Mouse (Mus musculus) midbrain, embryonic 11.5 days (tissue): ENCODE measurements around the gene Rcn2. TPM values are rescaled to one million over a fixed set of nuclear protein-coding genes. Genes with fewer than 3 reads are reported as not detected.

Experiments
- ATAC-seq: fragments of 200-750 bp; cut with Nextera tagmentation; 2 replicates; pipeline ENCODE4 v1.8.0; 2017; ENCODE audit warnings: moderate TSS enrichment, moderate library complexity; ENCODE audit not compliant: low FRiP score
- DNase-seq: peaks from one replicate; pipeline ENCODE4 v3.0.0; 2015; ENCODE audit warnings: low spot score; ENCODE audit errors: missing footprints
- H3K27ac ChIP-seq: fragments of 300-500 bp; sonication (generic); 2 replicates; pipeline ENCODE4 v1.5.1; 2014; ENCODE audit warnings: low read depth, low read length
- H3K27me3 ChIP-seq: fragments of 300-500 bp; sonication (generic); 2 replicates; pipeline ENCODE4 v1.6.1; 2014; ENCODE audit warnings: mild to moderate bottlenecking, low read length, moderate library complexity, mixed read lengths; ENCODE audit not compliant: control insufficient read depth, insufficient read depth
- H3K36me3 ChIP-seq: fragments of 300-500 bp; sonication (generic); 2 replicates; pipeline ENCODE4 v1.6.1; 2014; ENCODE audit warnings: mild to moderate bottlenecking, low read length, moderate library complexity, mixed read lengths; ENCODE audit not compliant: control insufficient read depth, insufficient read depth
- H3K4me1 ChIP-seq: fragments of 300-500 bp; sonication (generic); 2 replicates; pipeline ENCODE4 v1.6.1; 2014; ENCODE audit warnings: low read length; ENCODE audit not compliant: control insufficient read depth, insufficient read depth
- H3K4me2 ChIP-seq: fragments of 300-500 bp; sonication (generic); 2 replicates; pipeline ENCODE4 v1.6.1; 2014; ENCODE audit warnings: mild to moderate bottlenecking, moderate library complexity
- H3K4me3 ChIP-seq: fragments of 300-500 bp; sonication (generic); 2 replicates; pipeline ENCODE4 v1.5.1; 2014; ENCODE audit warnings: low read depth, low read length
- H3K9ac ChIP-seq: fragments of 300-500 bp; sonication (generic); 2 replicates; pipeline ENCODE4 v1.6.1; 2014; ENCODE audit warnings: low read length
- H3K9me3 ChIP-seq: fragments of 300-500 bp; sonication (generic); 2 replicates; pipeline ENCODE4 v1.6.1; 2016; ENCODE audit warnings: low read length; ENCODE audit not compliant: control insufficient read depth
- WGBS: fragments of 180-500 bp; shearing (Covaris S2); extraction: QIAGEN DNeasy Blood & Tissue Kit; methylation state at CpG from one replicate; pipeline ENCODE4 v1.1.7; 2014; 5-methylcytosine and 5-hydroxymethylcytosine counted together
- polyA plus RNA-seq: library from polyadenylated mRNA; unstranded; fragments of >200 nt; fragmentation: Nextera tagmentation; extraction: Ambion mirVana; gene quantifications from 2 replicates; pipeline ENCODE4 v1.2.1, GENCODE M21; 2014

The Rcn2 gene
- polyA plus RNA-seq, 1 experiment from 2014 or later: 435 TPM

DNA sequence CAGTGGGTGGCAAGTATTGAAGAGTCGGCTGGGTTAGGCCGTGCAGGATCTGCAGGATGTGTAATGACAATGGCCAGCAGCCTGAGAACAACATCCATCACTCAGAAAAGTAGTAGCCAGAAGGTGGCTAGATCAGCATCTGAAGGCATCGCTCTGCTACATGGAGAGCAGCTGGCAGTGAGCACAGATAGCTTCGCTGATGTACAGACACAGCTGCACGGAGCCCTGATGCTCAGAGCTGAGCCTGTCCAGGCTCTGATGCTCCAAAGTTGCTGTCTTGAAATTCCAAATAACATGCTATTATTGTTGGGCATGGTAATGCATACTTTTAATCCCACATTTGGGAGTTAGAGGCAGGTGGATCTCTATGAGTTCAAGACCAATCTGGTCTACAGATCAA, 44.9 kb downstream of the Rcn2 start:
- ATAC-seq (no peak), DNase-seq (no peak)
- no peaks in the 10 kb centered on the region for H3K36me3 ChIP-seq
- no peaks in the 10 kb centered on the region for H3K4me1 ChIP-seq
- no peak overlapping the region for H3K4me3 ChIP-seq
- no peaks in the 10 kb centered on the region for H3K9me3 ChIP-seq
- H3K4me2 ChIP-seq: no peak overlapping the region
- 96% methylated on average over 5 of the region's 5 CpGs for WGBS
- H3K9ac ChIP-seq: no peak overlapping the region
- H3K27me3 ChIP-seq: no peaks in the 10 kb centered on the region
- no peak overlapping the region for H3K27ac ChIP-seq

DNA sequence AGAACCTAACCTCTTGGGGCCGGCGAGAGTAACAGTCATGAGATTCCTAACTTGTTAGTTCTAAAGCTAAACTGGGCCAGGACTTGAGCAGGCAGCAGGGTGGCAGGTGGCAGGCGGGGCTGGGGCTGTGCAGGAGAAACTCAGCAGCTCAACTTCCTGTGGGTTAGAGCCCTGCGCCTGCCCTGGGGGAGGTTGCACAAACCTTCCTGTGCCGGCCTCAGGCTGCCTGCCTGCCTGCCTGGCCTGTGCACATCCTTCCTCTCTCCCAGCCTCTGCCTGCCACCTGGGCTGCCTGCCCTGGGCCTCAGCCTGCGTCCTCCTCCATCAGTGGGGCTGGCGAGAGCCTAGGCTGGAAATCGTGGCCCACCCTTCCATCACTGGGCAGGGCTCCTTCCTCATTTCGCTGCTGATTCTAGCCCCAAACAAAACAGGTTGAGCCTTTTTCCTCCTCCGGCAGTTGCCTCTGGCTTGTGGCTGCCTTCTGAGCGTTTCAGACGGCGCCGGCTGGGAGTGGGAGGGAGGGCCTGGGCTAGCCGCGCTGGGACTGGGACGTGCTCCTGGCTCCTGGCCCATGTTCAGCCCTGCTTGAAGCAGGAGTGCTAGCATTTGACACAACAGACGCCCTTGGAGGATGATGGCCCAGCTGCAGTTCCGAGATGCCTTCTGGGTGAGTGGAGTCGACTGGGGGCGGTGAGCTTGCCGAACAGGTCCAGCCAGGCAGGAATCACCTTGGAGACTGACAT, 48.3 kb downstream of the Rcn2 start, which contains the start of gene Pstpip1:
Gene Pstpip1 (plus strand): TSS at position 185 of the 743 bp plus-strand sequence.
- ATAC-seq (0 out of 2 replicates have a peak, but pooled peaks have one; percentile 19), DNase-seq (no peak)
- Histone ChIP-seq H3K9ac (no peak within 1 kb of the TSS), H3K4me1 (no peaks in the 10 kb centered on the region), H3K4me2 (no peak within 1 kb of the TSS), H3K9me3 (no peaks in the 10 kb centered on the region), H3K27me3 (no peaks in the 10 kb centered on the region), H3K27ac (no peak within 1 kb of the TSS), H3K36me3 (no peaks in the 10 kb centered on the region), H3K4me3 (no peak within 1 kb of the TSS)
- WGBS: 43% methylated on average over 22 of the region's 22 CpGs

DNA sequence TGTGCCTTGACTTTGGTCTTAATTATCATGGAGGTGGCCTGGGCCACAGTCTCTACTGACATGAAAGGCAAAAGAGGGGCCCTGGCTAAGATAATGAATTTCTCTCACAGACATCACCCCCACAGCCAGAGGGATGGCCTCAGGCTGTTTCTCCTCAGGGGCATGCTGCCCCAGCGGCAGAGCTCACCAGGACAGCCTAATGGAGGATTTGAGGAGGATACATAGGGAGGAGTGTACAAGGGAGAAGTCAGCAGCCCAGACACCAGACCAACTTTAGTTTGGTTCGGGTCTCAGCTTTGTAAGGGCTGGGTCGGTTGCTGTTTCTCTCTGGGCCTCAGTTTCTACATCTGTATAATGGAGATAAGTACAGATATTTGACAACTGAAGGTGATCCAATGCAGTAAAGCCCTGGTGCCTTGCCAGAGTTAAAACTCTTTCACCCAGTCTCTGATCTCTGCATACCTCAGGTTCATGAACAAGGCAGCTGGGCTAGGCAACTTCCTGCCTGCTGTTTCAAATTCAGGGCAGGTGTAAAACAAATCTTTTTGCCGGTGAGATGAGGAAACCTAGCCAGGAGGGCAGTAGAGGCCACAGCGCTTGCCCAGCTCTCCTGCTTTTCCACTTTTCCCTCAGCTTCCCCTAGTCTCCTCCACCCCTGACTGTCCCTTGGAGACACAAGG, 49.0 kb downstream of the Rcn2 start:
- H3K4me2 ChIP-seq: no peak overlapping the region
- H3K27me3 ChIP-seq: no peaks in the 10 kb centered on the region
- ATAC-seq (no peak), DNase-seq (no peak)
- H3K9ac ChIP-seq: no peak overlapping the region
- WGBS: 79% methylated on average over 5 of the region's 5 CpGs
- H3K9me3 ChIP-seq: no peaks in the 10 kb centered on the region
- no peaks in the 10 kb centered on the region for H3K4me1 ChIP-seq
- H3K36me3 ChIP-seq: no peaks in the 10 kb centered on the region
- H3K27ac ChIP-seq: no peak overlapping the region
- no peak overlapping the region for H3K4me3 ChIP-seq

DNA sequence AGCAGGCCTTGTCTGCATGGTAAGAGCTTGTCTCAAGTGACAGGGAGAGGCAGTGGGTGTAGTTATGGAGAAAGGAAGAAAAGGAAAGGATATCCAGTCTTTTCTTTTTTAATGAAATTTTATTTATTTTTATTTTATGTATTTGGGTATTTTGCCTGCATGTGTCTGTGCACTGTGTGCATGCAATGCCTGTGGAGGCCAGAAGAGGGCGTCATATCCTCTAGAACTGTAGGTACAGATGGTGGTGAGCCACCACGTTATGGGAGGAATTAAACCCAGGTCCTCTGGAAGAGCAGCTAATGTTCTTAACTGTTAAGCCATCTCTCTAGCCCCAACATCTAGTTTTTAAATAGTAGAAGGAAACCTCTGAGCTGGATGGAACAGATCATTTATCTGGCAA, 50.5 kb downstream of the Rcn2 start:
- ATAC-seq: no peak
- H3K27me3 ChIP-seq: no peaks in the 10 kb centered on the region
- no peaks in the 10 kb centered on the region for H3K4me1 ChIP-seq
- no peak overlapping the region for H3K9ac ChIP-seq
- H3K4me2 ChIP-seq: no peak overlapping the region
- no peaks in the 10 kb centered on the region for H3K9me3 ChIP-seq
- 42% methylated on average over 2 of the region's 2 CpGs for WGBS
- no peak overlapping the region for H3K4me3 ChIP-seq
- no peak for DNase-seq
- no peak overlapping the region for H3K27ac ChIP-seq
- H3K36me3 ChIP-seq: no peaks in the 10 kb centered on the region

DNA sequence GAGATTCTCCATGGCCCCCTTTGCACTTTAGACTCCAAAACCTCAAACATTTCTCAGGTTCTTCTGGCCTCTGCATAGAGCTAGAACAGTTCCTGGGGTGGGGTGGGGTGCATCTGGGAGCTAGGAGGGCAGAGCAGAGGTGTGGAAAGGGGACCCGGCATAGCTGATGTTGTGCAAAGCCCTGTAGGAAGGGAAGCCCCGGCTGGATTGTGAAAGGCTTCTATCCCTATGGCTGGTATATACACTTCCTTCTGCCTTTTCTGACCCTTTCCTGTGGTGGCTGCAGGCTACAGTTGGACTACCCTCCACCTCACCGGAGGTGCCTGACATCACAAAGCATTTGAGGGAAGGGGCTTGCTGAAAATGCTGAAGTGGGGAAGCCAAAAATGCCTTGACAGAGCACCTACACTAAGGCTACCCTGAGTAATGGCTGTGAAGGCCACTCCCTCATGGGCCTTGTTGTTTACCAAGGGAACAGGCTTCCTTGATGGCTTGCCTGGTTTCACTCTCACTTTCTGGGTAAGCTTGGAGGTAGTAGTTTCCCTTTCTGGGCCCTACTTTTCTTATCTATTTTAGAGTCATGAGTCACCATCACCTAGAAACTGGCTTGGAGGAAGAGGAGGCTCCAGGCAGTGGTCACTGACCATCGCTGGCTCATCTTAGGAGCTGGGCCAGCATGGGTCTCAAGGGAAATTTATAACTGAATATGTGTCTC, 56.1 kb downstream of the Rcn2 start:
- DNase-seq (no peak), ATAC-seq (no peak)
- H3K4me1 ChIP-seq: no peaks in the 10 kb centered on the region
- H3K27me3 ChIP-seq: no peaks in the 10 kb centered on the region
- H3K9me3 ChIP-seq: no peaks in the 10 kb centered on the region
- no peak overlapping the region for H3K9ac ChIP-seq
- H3K4me2 ChIP-seq: no peak overlapping the region
- WGBS: 94% methylated on average over 4 of the region's 4 CpGs
- H3K27ac ChIP-seq: no peak overlapping the region
- H3K4me3 ChIP-seq: no peak overlapping the region
- H3K36me3 ChIP-seq: no peaks in the 10 kb centered on the region

DNA sequence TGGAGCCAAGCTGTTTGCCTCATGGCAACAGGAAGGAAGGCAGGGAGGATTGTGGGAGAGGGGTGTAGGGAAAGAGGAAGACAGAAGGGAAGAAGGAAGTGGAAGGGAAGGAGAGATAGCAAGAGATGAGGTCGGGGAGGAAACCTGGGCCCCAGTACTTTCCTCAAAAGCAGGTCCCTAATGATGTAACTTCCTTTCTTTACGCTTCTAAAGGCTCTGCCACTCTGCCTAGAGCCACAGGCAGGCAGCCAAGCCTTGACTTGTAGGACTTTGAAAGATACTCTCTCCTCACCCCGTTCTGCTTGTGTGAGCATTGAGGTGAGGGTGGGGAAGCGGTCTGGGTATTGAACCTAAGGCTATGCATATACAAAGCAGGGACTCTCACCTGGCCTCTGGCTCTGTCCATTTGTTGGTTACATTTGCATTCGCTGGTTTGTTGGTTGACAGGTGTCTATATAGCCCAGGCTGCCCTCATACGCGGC, 58.4 kb downstream of the Rcn2 start:
- no peak for ATAC-seq

DNA sequence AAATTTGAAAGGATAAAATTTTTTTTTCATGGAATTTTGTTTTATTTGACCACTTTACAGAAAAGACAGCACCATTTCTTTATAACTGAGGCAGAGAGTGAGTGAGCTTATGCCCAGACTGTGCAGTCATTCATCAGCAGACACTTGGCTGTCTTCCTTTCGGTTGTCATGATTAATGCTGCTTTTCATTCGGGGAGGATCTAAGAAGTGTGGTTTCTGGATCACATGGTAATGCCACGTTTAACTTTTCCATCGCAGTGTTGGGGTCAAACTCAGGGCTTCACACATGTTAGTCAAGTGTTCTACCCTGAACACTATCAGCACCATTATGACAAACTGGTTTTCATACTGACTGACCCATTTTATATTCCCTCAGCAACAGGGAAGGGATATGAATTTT, 59.4 kb downstream of the Rcn2 start:
- no peak overlapping the region for H3K4me3 ChIP-seq
- no peak for DNase-seq
- WGBS: 87% methylated on average over 4 of the region's 4 CpGs
- no peaks in the 10 kb centered on the region for H3K27me3 ChIP-seq
- H3K36me3 ChIP-seq: no peaks in the 10 kb centered on the region
- H3K27ac ChIP-seq: no peak overlapping the region
- H3K4me2 ChIP-seq: no peak overlapping the region
- no peak overlapping the region for H3K9ac ChIP-seq
- H3K4me1 ChIP-seq: no peaks in the 10 kb centered on the region
- no peaks in the 10 kb centered on the region for H3K9me3 ChIP-seq
- ATAC-seq: no peak

More for the DNA sequence above, 58.4 kb downstream of the Rcn2 start:
- DNase-seq: no peak
- Histone ChIP-seq H3K4me2 (no peak overlapping the region), H3K27ac (no peak overlapping the region), H3K27me3 (no peaks in the 10 kb centered on the region), H3K9ac (no peak overlapping the region), H3K4me1 (no peaks in the 10 kb centered on the region), H3K4me3 (no peak overlapping the region), H3K36me3 (no peaks in the 10 kb centered on the region), H3K9me3 (no peaks in the 10 kb centered on the region)
- WGBS: 88% methylated on average over 7 of the region's 7 CpGs

DNA sequence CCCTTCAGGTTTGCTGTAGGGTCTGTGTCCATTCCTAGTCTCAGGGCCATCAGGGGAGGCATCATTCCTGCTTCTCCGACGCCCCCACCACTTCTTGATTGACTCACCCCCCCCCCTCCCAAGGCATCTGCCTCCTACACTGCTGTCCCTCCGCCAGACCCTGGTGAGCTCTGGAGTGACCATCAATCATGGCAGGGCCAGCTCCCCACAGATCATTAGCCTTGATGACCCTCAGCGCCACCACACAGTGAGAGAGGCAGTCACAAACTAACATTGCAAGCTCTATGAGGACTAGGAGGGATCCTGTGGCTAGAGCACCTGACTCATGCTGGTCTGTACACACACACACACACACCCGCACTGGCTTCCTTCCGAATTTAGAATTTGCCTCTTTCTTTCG, 63.3 kb downstream of the Rcn2 start:
- no peaks in the 10 kb centered on the region for H3K4me1 ChIP-seq
- no peak overlapping the region for H3K27ac ChIP-seq
- no peaks in the 10 kb centered on the region for H3K27me3 ChIP-seq
- H3K36me3 ChIP-seq: no peaks in the 10 kb centered on the region
- no peaks in the 10 kb centered on the region for H3K9me3 ChIP-seq
- DNase-seq: no peak
- ATAC-seq: no peak
- H3K4me2 ChIP-seq: no peak overlapping the region
- 91% methylated on average over 6 of the region's 7 CpGs for WGBS
- no peak overlapping the region for H3K9ac ChIP-seq
- no peak overlapping the region for H3K4me3 ChIP-seq
